Comparison of ENCODE assay signal across 21 mouse cellular contexts in the genomic region with DNA sequence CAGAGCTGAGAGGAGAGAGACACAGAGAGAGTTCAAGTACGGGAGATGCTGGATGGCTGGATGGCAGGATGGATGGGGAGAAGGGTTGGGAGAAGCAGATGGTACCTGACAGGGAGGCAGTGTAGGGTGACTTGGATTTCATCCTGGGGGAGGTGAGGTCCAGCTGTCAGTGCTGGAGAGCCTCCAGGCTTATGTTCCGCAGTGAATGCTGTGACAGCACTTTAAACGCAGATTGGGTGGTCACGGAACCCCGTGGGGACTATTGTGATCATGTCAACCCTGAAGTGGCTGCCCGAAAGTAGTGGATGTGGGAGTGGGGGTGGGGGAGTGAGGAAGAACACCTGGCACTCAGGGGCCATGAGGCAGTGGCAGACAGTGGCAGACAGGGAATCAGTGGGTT. TPM values are rescaled to one million over a fixed set of nuclear protein-coding genes. Genes with fewer than 3 reads are reported as not detected.
"Had no signal": no experiment of that assay in that cellular context is flagged by ENCODE, and none has a peak within 500 bp of the region (broad histone marks: within the 10 kb centered on the region; RNA-seq: fewer than 3 reads in every experiment).

No protein-coding gene starts in this region.

- H3K4me1 ChIP-seq: stomach, embryonic 15.5 days had no signal

- H3K9ac ChIP-seq: limb, embryonic 13.5 days; liver, embryonic 14.5 days; stomach, embryonic 15.5 days had no signal

- H3K4me3 ChIP-seq: limb, embryonic 13.5 days; stomach, embryonic 15.5 days had no signal

- DNase-seq: kidney, postnatal 36 days; layer of hippocampus, adult 9-11 months; layer of hippocampus, postnatal 36 days; lung, adult 18-20 months; midbrain, embryonic 14.5 days; right cerebral cortex, postnatal 14 days; thymus, adult 2 months; thymus, postnatal 25 days had no signal

- H3K9me3 ChIP-seq: limb, embryonic 13.5 days; stomach, embryonic 15.5 days had no signal

- H3K27ac ChIP-seq: limb, embryonic 13.5 days; liver, embryonic 14.5 days; stomach, embryonic 15.5 days had no signal

- H3K36me3 ChIP-seq: limb, embryonic 13.5 days; stomach, embryonic 15.5 days had no signal

- H3K4me2 ChIP-seq: limb, embryonic 13.5 days; stomach, embryonic 15.5 days had no signal

RNA-seq across cellular contexts. Expression of a gene that starts 3.7 kb away (rescaled TPM):
- total RNA-seq: liver, adult 2 months; megakaryocyte-erythroid progenitor cell, adult 5-6 weeks; monocyte, adult 5-6 weeks had no signal

RNA-seq across cellular contexts. Expression of a gene that starts 19.4 kb away (rescaled TPM):
- total RNA-seq: layer of hippocampus, adult 18-20 months; liver, adult 2 months; monocyte, adult 5-6 weeks had no signal
- polyA plus RNA-seq: midbrain, embryonic 14.5 days; neural tube, embryonic 14.5 days had no signal

RNA-seq across cellular contexts. Expression of a gene that starts 26.7 kb away (rescaled TPM):
- total RNA-seq: layer of hippocampus, adult 18-20 months; layer of hippocampus, postnatal 36 days; left cerebral cortex, postnatal 36 days; megakaryocyte-erythroid progenitor cell, adult 5-6 weeks; monocyte, adult 5-6 weeks had no signal
- polyA plus RNA-seq: kidney, embryonic 14.5 days; limb, embryonic 13.5 days; liver, embryonic 14.5 days; lung, embryonic 16.5 days; midbrain, embryonic 14.5 days; neural tube, embryonic 14.5 days; spleen, adult 2 months; stomach, embryonic 15.5 days; urinary bladder, adult 2 months had no signal

RNA-seq across cellular contexts. Expression of a gene that starts 39.8 kb away (rescaled TPM):
- total RNA-seq: layer of hippocampus, adult 18-20 months; layer of hippocampus, postnatal 36 days; left cerebral cortex, postnatal 36 days; megakaryocyte-erythroid progenitor cell, adult 5-6 weeks; monocyte, adult 5-6 weeks had no signal
- polyA plus RNA-seq: kidney, embryonic 14.5 days; limb, embryonic 13.5 days; liver, embryonic 14.5 days; lung, embryonic 16.5 days; midbrain, embryonic 14.5 days; neural tube, embryonic 14.5 days; stomach, embryonic 15.5 days had no signal
